20 mouse cellular contexts compared by ENCODE assay signal in the genomic region with DNA sequence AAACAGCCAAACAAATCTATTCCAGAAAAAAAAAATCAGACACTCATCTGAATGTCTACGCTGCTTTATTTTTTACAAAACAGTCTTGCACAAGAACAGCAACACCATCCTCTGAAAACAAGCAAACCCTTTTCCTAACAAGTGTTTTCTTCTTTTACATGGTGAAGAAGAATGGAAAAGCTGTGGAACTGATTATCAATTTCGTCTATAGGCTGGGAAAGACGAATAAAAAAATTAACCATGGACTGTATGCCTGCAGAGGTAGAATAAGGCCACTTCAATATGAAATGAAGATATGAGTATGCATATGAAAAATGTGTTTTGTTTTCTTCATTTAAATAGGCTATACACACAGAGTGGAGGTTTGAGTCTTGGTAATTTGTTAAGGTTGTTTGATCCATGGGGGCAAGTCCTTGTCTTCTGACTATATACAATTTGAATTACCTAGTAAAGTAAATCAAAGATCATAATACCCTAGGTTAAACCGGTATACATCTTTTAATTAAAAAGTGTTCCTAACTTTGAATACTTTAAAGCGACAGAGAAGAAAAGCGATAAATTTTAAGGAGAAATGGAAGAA. TPM values are rescaled to one million over a fixed set of nuclear protein-coding genes. Genes with fewer than 3 reads are reported as not detected.
DNase-seq lines count a peak whose midpoint lies in the region; ATAC-seq and TF ChIP-seq lines count a peak whose summit lies in the region.
"Had no signal": no experiment of that assay in that cellular context is flagged by ENCODE, and none has a peak within 500 bp of the region (broad histone marks: within the 10 kb centered on the region; RNA-seq: fewer than 3 reads in every experiment).

No protein-coding gene starts in this region.

- TF ChIP-seq CTCF in brain, embryonic 14.5 days (IDR thresholded peaks at IDR 0.05; ENCODE audit: borderline replicate concordance, extremely low read depth, insufficient read depth, insufficient read length) = no peak

- H3K4me1 ChIP-seq in forebrain, embryonic 10.5 days = peaks cover 100% of the 10 kb centered on the region
- peaks cover 10% of the 10 kb centered on the region; the same call in 1 of the 2 replicates for H3K4me1 ChIP-seq in forebrain, embryonic 14.5 days (ENCODE audit: control insufficient read depth, insufficient read depth, low read length)
- H3K4me1 ChIP-seq in hindbrain, embryonic 11.5 days (replicated peaks; ENCODE audit: control insufficient read depth, insufficient read depth, low read length) = peaks cover 5% of the 10 kb centered on the region
- peaks cover 17% of the 10 kb centered on the region for H3K4me1 ChIP-seq in hindbrain, embryonic 13.5 days (replicated peaks)

- H3K9ac ChIP-seq in forebrain, embryonic 14.5 days (ENCODE audit: low read length) = no peak overlapping the region
- no peak overlapping the region for H3K9ac ChIP-seq in hindbrain, embryonic 11.5 days (ENCODE audit: low read depth, low read length)
- H3K9ac ChIP-seq in hindbrain, embryonic 13.5 days = no peak overlapping the region
- H3K9ac ChIP-seq: embryonic facial prominence, embryonic 12.5 days; heart, embryonic 12.5 days; intestine, embryonic 15.5 days had no signal

- no peaks in the 10 kb centered on the region for H3K36me3 ChIP-seq in forebrain, embryonic 10.5 days (replicated peaks)
- H3K36me3 ChIP-seq in forebrain, embryonic 14.5 days (ENCODE audit: control insufficient read depth, insufficient read depth, low read length) = no peaks in the 10 kb centered on the region
- H3K36me3 ChIP-seq in hindbrain, embryonic 11.5 days (ENCODE audit: control insufficient read depth, insufficient read depth, low read length) = no peaks in the 10 kb centered on the region
- no peaks in the 10 kb centered on the region for H3K36me3 ChIP-seq in hindbrain, embryonic 13.5 days
- H3K36me3 ChIP-seq: embryonic facial prominence, embryonic 12.5 days; heart, embryonic 12.5 days; hindbrain, embryonic 12.5 days; intestine, embryonic 15.5 days had no signal

- H3K4me2 ChIP-seq in forebrain, embryonic 14.5 days (ENCODE audit: low read length) = no peak overlapping the region
- no peak overlapping the region for H3K4me2 ChIP-seq in hindbrain, embryonic 11.5 days (replicated peaks; ENCODE audit: low read depth, low read length)
- no peak overlapping the region for H3K4me2 ChIP-seq in hindbrain, embryonic 13.5 days
- H3K4me2 ChIP-seq: intestine, embryonic 15.5 days had no signal

- 7% methylated on average over 6 of the region's 6 CpGs for WGBS in forebrain, embryonic 10.5 days
- WGBS in forebrain, embryonic 14.5 days = 20% methylated on average over 6 of the region's 6 CpGs
- WGBS in hindbrain, embryonic 11.5 days = 12% methylated on average over 6 of the region's 6 CpGs
- 14% methylated on average over 6 of the region's 6 CpGs for WGBS in hindbrain, embryonic 13.5 days

- no peaks in the 10 kb centered on the region for H3K9me3 ChIP-seq in forebrain, embryonic 10.5 days
- no peaks in the 10 kb centered on the region for H3K9me3 ChIP-seq in forebrain, embryonic 14.5 days (replicated peaks; ENCODE audit: control insufficient read depth, low read length)
- H3K9me3 ChIP-seq in hindbrain, embryonic 11.5 days (ENCODE audit: control insufficient read depth, low read length) = no peaks in the 10 kb centered on the region
- no peaks in the 10 kb centered on the region for H3K9me3 ChIP-seq in hindbrain, embryonic 13.5 days
- H3K9me3 ChIP-seq: embryonic facial prominence, embryonic 12.5 days; heart, embryonic 12.5 days; hindbrain, embryonic 12.5 days; intestine, embryonic 15.5 days had no signal

- no peak for DNase-seq in forebrain, embryonic 10.5 days (ENCODE audit: extremely low spot score, low spot score)
- DNase-seq in forebrain, embryonic 14.5 days (ENCODE audit: low spot score) = no peak
- DNase-seq in hindbrain, embryonic 11.5 days (ENCODE audit: low spot score) = peak; percentile 40
- DNase-seq in brain, embryonic 14.5 days (ENCODE audit: low read depth) = peak; percentile 59
- peak; percentile 10 for DNase-seq in embryo, embryonic 9.5 days (ENCODE audit: extremely low spot score)
- no peak for DNase-seq in spleen, postnatal 4 days (ENCODE audit: low spot score in 2 of 2)
- DNase-seq: adrenal gland, adult 2 months; adrenal gland, postnatal 25 days; gastrocnemius, adult 2 months; gastrocnemius, postnatal 25 days; kidney, adult 18-20 months had no signal

- peaks cover 100% of the 10 kb centered on the region for H3K27me3 ChIP-seq in forebrain, embryonic 10.5 days (ENCODE audit: poor library complexity, severe bottlenecking)
- H3K27me3 ChIP-seq in forebrain, embryonic 14.5 days (replicated peaks; ENCODE audit: control insufficient read depth, insufficient read depth, low read length) = peaks cover 43% of the 10 kb centered on the region
- H3K27me3 ChIP-seq in hindbrain, embryonic 11.5 days (ENCODE audit: control insufficient read depth, insufficient read depth, low read length) = peaks cover 49% of the 10 kb centered on the region
- H3K27me3 ChIP-seq in hindbrain, embryonic 13.5 days = peaks cover 95% of the 10 kb centered on the region
- H3K27me3 ChIP-seq: CH12.LX had no signal

- TF ChIP-seq POLR2A in brain, embryonic 14.5 days (IDR thresholded peaks at IDR 0.05; ENCODE audit: borderline replicate concordance, extremely low read depth, insufficient read depth, insufficient read length, poor library complexity, severe bottlenecking) = no peak

- H3K4me3 ChIP-seq in forebrain, embryonic 10.5 days = peak overlapping the region; percentile 53
- H3K4me3 ChIP-seq in forebrain, embryonic 14.5 days (ENCODE audit: low read depth, low read length) = no peak overlapping the region
- H3K4me3 ChIP-seq in hindbrain, embryonic 11.5 days (ENCODE audit: low read depth, low read length) = no peak overlapping the region
- no peak overlapping the region for H3K4me3 ChIP-seq in hindbrain, embryonic 13.5 days
- H3K4me3 ChIP-seq: embryonic facial prominence, embryonic 12.5 days; gastrocnemius, adult 2 months; intestine, embryonic 15.5 days had no signal

- peak overlapping the region; percentile 88 for H3K27ac ChIP-seq in forebrain, embryonic 10.5 days
- no peak overlapping the region for H3K27ac ChIP-seq in forebrain, embryonic 14.5 days (ENCODE audit: low read depth, low read length)
- H3K27ac ChIP-seq in hindbrain, embryonic 11.5 days (ENCODE audit: low read depth, low read length) = no peak overlapping the region
- H3K27ac ChIP-seq in hindbrain, embryonic 13.5 days = no peak overlapping the region
- H3K27ac ChIP-seq: gastrocnemius, adult 2 months; hindbrain, embryonic 12.5 days; intestine, embryonic 15.5 days had no signal

- ATAC-seq in forebrain, embryonic 14.5 days = no peak
- ATAC-seq in hindbrain, embryonic 11.5 days (ENCODE audit: low FRiP score) = no peak
- no peak for ATAC-seq in hindbrain, embryonic 13.5 days (ENCODE audit: low FRiP score)
- ATAC-seq: activated CD4-positive, CD25-positive, alpha-beta regulatory T cell, adult 4 months; intestine, embryonic 15.5 days; Patski had no signal

RNA-seq across cellular contexts. Expression of a gene that starts 4.1 kb away (rescaled TPM):
- polyA plus RNA-seq in forebrain, embryonic 10.5 days (2016; fragmentation: Nextera tagmentation; extraction: Ambion mirVana) = 17.5 and 20.9 TPM in 2 replicates
- 10.6 and 11.3 TPM in 2 replicates for polyA plus RNA-seq in forebrain, embryonic 14.5 days (2014; fragmentation: Nextera tagmentation; extraction: Ambion mirVana)
- polyA plus RNA-seq in hindbrain, embryonic 11.5 days (2014; fragmentation: Nextera tagmentation; extraction: Ambion mirVana) = 10.8 and 12.2 TPM in 2 replicates
- 3.8 and 5.9 TPM in 2 replicates for polyA plus RNA-seq in hindbrain, embryonic 13.5 days (2015; fragmentation: Nextera tagmentation; extraction: Ambion mirVana)
- 7.5 and 10.7 TPM in 2 replicates for polyA plus RNA-seq in brain, embryonic 14.5 days (2012; rRNA removed)
- polyA plus RNA-seq: activated CD4-positive, CD25-positive, alpha-beta regulatory T cell, adult 4 months; adrenal gland, adult 2 months; heart, embryonic 16.5 days; intestine, embryonic 15.5 days had no signal

Comparison
In these comparisons a context has a peak if more than half of its experiments do, and no peak if none do; other contexts are left out.
1. DNase-seq: peak in hindbrain, embryonic 11.5 days (single experiment), brain, embryonic 14.5 days (single experiment) and embryo, embryonic 9.5 days (single experiment); none in forebrain, embryonic 10.5 days (single experiment), forebrain, embryonic 14.5 days (single experiment) and spleen, postnatal 4 days (0 of 2).